Mouse (Mus musculus) embryonic facial prominence, embryonic 11.5 days (tissue): Measurements from ENCODE around the gene Mroh2a. TPM values are rescaled to one million over a fixed set of nuclear protein-coding genes. Genes with fewer than 3 reads are reported as not detected.

Experiments used
- ATAC-seq: fragments of 200-750 bp; cut with Nextera tagmentation; replicated peaks from 2 replicates; pipeline ENCODE4 v1.8.0; 2017; ENCODE audit warnings: low read depth; ENCODE audit not compliant: insufficient number of reproducible peaks, low FRiP score, low TSS enrichment
- DNase-seq: peaks from one replicate; pipeline ENCODE4 v3.0.0-alpha.2; 2015; ENCODE audit warnings: low spot score
- H3K27ac ChIP-seq: fragments of 300-500 bp; sonication (generic); replicated peaks from 2 replicates; pipeline ENCODE4 v1.5.1; 2014; ENCODE audit warnings: mild to moderate bottlenecking, low read depth, low read length, control low read depth
- H3K27me3 ChIP-seq: fragments of 300-500 bp; sonication (generic); 2 replicates; pipeline ENCODE4 v1.6.1; 2014; ENCODE audit warnings: mild to moderate bottlenecking, low read length, moderate library complexity, mixed read lengths; ENCODE audit not compliant: control insufficient read depth, insufficient read depth
- H3K36me3 ChIP-seq: fragments of 300-500 bp; sonication (generic); replicated peaks from 2 replicates; pipeline ENCODE4 v1.6.1; 2014; ENCODE audit warnings: low read depth, mild to moderate bottlenecking, low read length, moderate library complexity, mixed read lengths; ENCODE audit not compliant: control insufficient read depth, insufficient read depth
- H3K4me1 ChIP-seq: fragments of 300-500 bp; sonication (generic); 2 replicates; pipeline ENCODE4 v1.6.1; 2014; ENCODE audit warnings: low read length, mixed read lengths; ENCODE audit not compliant: control insufficient read depth, insufficient read depth
- H3K4me2 ChIP-seq: fragments of 300-500 bp; sonication (generic); 2 replicates; pipeline ENCODE4 v1.6.1; 2014; ENCODE audit warnings: low read depth, mild to moderate bottlenecking, control low read depth, low read length, moderate library complexity
- H3K4me3 ChIP-seq: fragments of 300-500 bp; sonication (generic); 2 replicates; pipeline ENCODE4 v1.5.1; 2014; ENCODE audit warnings: low read depth, low read length, control low read depth
- H3K9ac ChIP-seq: fragments of 300-500 bp; sonication (generic); replicated peaks from 2 replicates; pipeline ENCODE4 v1.6.1; 2014; ENCODE audit warnings: mild to moderate bottlenecking, control low read depth, low read length
- H3K9me3 ChIP-seq: fragments of 300-500 bp; sonication (generic); replicated peaks from 2 replicates; pipeline ENCODE4 v1.6.1; 2016; ENCODE audit warnings: mild to moderate bottlenecking, low read length, inconsistent platforms, mixed read lengths; ENCODE audit not compliant: control insufficient read depth
- WGBS: fragments of 180-500 bp; shearing (Covaris S2); extraction: QIAGEN DNeasy Blood & Tissue Kit; methylation state at CpG from one replicate; pipeline ENCODE4 v1.1.7; 2014; 5-methylcytosine and 5-hydroxymethylcytosine counted together
- polyA plus RNA-seq: library from polyadenylated mRNA; unstranded; fragments of >200 nt; fragmentation: Nextera tagmentation; extraction: Ambion mirVana; gene quantifications from 2 replicates; pipeline ENCODE4 v1.2.1, GENCODE M21; 2014

Mroh2a gene
- polyA plus RNA-seq, 1 experiment from 2014 or later, result 1.00 TPM

DNA sequence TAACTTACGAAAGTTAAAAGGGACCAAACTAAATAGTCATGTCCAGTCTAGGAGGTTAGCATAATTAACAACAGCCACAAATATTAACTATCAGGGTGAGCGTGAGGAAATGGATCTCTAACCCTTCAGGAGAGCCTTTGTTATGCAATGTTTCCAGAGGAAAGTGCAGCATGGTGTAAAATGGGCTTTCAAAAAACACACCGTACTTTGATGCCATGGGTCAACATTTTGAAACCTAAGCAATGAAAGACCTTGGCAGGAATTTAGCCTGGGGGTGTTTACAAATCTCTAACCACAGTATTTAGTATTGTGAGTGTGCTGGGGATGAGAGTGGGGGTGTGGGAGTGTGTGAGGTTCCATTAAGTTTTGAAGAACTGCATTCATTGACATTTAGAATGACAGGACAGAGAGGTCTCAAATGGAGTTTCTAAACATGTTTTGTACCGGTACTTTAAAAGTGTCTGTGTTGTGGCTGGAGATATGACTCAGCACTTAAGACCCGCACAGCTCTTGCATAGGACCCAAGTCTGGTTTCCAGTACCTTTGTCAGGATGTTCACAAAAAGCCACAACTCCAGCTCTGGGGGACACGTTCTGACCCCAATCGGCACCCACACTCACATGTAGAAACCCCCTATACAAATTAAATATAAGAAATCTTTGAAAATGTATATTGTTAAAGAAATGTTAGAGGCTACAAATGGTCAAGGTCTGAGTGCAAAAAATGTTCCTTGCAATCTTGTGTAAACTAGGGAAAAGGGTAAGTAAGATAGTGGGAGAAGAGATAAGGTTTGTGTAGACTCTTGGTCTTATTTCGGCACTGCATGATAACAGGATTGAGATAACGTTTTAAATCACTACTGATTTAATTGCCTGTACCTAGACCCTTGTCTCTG is 52.6 kb downstream of the Mroh2a start:
- Histone ChIP-seq H3K36me3 (peaks cover 2% of the 10 kb centered on the region; the same call in 1 of the 2 replicates), H3K9me3 (peaks cover 16% of the 10 kb centered on the region), H3K27me3 (no peaks in the 10 kb centered on the region), H3K4me3 (no peak overlapping the region), H3K4me1 (peaks cover 9% of the 10 kb centered on the region), H3K9ac (no peak overlapping the region), H3K27ac (no peak overlapping the region), H3K4me2 (no peak overlapping the region)
- WGBS, result 65% methylated on average over 9 of the region's 9 CpGs
- no peak for ATAC-seq
- no peak for DNase-seq

DNA sequence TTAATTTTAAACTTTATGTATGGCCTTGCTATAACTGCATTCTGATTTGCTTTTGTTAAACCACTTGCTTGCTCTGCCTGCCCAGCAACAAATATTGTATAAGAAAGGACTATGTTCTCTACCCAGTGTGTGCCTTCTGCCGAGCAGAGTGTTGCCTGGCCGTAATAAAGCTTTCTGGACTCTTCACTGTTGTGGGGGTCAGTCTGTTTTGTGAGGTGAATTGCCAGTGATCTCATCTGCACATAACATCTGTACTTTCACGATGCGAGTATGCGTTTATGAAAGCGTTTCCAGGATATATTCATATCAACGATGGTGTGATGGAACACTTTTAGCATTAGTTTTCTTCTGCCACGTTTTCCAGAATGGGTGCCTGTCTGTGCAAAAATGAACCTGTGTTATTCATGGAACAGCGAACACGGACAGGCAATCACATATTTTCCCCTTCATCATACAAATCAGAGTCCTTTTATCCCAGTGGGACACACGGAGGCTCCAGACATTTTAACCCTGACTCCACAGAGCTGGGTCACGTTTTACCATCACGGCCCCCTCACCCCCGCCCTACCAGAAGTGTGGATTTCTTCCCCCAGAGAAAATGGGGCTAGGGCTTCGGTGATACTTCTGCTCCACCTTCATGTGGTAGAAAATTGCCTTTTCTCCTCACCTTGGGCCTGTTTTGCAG is 53.4 kb downstream of the Mroh2a start:
- WGBS, result 74% methylated on average over 15 of the region's 15 CpGs
- Histone ChIP-seq H3K4me2 (no peak overlapping the region), H3K4me3 (no peak overlapping the region), H3K9ac (no peak overlapping the region), H3K9me3 (peaks cover 24% of the 10 kb centered on the region), H3K4me1 (peaks cover 9% of the 10 kb centered on the region), H3K36me3 (no peaks in the 10 kb centered on the region), H3K27me3 (no peaks in the 10 kb centered on the region), H3K27ac (no peak overlapping the region)
- DNase-seq (no peak), ATAC-seq (no peak)

DNA sequence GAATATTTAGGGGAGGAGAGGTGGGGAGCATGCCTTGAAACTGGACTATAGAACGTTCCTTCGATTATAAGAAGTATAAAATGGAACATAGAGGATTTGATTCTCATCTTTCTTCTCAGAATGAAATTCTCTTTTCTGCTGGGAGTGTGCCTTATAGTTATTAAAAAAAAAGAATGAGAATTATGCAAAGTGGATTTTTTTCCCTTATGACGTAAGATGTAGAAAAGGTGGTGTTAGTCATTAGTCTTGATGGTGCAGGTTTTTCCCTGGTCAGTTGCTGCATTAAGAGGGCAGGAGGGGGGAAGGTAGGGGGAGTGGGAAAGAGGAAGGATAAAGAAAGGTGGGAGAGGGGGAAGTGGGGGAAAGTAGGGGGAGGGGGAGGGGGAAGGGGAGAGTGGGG is 55.5 kb downstream of the Mroh2a start:
- 60% methylated on average over 3 of the region's 3 CpGs for WGBS
- ATAC-seq (no peak), DNase-seq (no peak)
- Histone ChIP-seq H3K4me3 (no peak overlapping the region), H3K27me3 (no peaks in the 10 kb centered on the region), H3K4me2 (no peak overlapping the region), H3K36me3 (no peaks in the 10 kb centered on the region), H3K27ac (no peak overlapping the region), H3K9ac (no peak overlapping the region), H3K9me3 (peaks cover 41% of the 10 kb centered on the region), H3K4me1 (no peaks in the 10 kb centered on the region)

DNA sequence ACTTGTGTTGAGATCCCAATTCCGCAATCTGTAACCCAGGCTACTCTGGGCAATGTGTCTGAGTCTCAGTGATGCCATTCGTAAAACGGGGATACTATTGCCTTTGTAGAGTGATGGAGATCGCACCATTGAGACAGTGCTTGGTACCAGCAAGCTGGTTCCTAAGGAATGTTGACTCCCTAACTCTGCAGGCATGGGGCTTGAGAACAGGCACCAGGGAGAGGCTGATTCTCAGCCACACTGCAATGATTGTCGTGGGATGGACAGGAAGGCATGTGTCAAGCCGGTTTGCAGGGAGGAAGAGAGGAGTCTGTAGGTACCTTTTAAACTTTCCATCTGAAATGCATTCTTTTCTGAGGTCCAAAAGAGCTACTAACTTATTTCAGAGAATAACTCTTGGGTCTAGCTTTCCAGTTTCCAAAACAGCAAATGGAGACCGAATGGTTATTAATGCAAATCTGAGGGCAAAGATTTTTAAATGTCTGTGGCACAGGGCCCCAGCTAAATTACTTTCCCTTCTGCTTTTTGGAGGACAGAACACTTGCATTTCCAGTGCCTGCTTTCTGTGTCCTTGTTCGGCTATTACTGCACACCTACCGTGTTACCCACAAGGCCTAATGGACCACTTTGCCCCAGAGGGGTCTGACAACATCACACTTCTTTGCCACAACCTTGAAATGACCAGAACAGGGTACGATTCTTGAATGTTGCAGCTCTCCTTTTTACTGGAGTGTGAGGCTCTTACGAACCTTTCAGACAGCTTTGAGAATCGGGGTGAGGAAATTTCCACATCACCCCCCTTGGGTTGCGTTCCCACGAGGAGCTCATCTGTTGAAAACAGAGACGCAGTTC is 56.8 kb downstream of the Mroh2a start:
- no peak overlapping the region for H3K27ac ChIP-seq
- WGBS, result 80% methylated on average over 15 of the region's 15 CpGs
- ATAC-seq, result no peak

DNA sequence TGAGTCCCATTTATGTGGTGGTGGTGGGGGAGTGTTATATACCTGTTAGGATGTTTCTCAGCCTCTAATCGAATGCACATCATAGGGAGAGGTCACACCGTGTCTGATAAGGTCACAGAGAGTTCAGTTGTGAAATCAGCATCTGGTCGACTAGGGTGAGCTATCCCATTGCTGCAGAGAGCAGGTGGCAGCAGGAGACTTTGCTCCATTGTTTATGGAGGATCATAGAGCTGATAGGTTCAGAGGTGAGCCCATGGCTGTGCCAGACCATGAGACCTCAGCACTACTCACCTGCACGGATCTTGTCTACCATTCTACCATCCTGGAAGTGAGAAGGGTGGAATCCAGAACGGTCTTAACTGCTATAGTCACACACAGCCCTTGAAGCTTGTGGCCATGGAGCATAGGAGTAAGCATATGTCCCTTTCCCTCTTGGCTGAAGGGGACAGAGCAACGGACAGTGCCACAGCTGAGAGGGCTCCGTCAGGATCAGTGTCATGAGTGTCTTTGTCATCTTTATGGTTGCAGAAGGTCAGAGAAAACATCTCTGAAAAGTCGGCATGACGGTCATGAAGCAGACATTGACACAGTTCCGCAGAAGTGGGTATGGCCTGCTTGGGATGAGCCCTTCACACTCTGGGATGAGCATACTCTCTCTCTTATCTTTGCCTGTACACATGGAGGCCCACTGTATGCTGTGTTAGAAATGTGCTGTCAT is 57.6 kb downstream of the Mroh2a start:
- no peak for DNase-seq
- ATAC-seq, result peak; percentile 32
- 60% methylated on average over 10 of the region's 10 CpGs for WGBS

More for the DNA sequence above, 56.8 kb downstream of the Mroh2a start:
- no peaks in the 10 kb centered on the region for H3K27me3 ChIP-seq
- no peak for DNase-seq
- no peak overlapping the region for H3K4me3 ChIP-seq
- H3K36me3 ChIP-seq, result no peaks in the 10 kb centered on the region
- peaks cover 49% of the 10 kb centered on the region for H3K9me3 ChIP-seq
- H3K4me2 ChIP-seq, result no peak overlapping the region
- no peak overlapping the region for H3K9ac ChIP-seq
- H3K4me1 ChIP-seq, result no peaks in the 10 kb centered on the region

DNA sequence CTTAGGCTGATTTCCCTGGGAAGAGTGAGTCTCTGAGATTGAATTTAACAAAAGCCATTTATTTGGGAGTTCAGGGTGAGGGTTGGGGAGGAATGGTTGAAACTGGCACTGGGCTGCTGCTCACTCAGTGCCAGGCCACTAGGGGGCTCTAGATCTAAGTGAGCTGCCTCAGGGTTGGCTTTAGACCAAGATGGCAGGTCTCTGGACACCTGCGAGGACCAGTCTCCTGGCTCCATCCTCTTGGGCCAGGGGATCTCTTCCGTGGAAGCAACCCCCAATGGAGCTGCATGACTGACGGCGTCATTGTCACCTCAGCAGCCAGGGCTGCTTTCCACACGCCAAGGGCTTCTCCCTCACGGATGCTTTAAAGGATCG is 58.1 kb downstream of the Mroh2a start:
- Histone ChIP-seq H3K9me3 (peaks cover 51% of the 10 kb centered on the region), H3K27me3 (no peaks in the 10 kb centered on the region), H3K9ac (no peak overlapping the region), H3K4me3 (no peak overlapping the region), H3K4me1 (no peaks in the 10 kb centered on the region), H3K4me2 (no peak overlapping the region), H3K36me3 (no peaks in the 10 kb centered on the region), H3K27ac (no peak overlapping the region)
- 64% methylated on average over 7 of the region's 7 CpGs for WGBS
- DNase-seq, result no peak
- peak; percentile 0; the same call in 1 of the 2 replicates for ATAC-seq

More for the DNA sequence above, 57.6 kb downstream of the Mroh2a start:
- Histone ChIP-seq H3K4me3 (no peak overlapping the region), H3K9ac (no peak overlapping the region), H3K27ac (no peak overlapping the region), H3K9me3 (peaks cover 49% of the 10 kb centered on the region), H3K27me3 (no peaks in the 10 kb centered on the region), H3K36me3 (no peaks in the 10 kb centered on the region), H3K4me1 (no peaks in the 10 kb centered on the region), H3K4me2 (no peak overlapping the region)

DNA sequence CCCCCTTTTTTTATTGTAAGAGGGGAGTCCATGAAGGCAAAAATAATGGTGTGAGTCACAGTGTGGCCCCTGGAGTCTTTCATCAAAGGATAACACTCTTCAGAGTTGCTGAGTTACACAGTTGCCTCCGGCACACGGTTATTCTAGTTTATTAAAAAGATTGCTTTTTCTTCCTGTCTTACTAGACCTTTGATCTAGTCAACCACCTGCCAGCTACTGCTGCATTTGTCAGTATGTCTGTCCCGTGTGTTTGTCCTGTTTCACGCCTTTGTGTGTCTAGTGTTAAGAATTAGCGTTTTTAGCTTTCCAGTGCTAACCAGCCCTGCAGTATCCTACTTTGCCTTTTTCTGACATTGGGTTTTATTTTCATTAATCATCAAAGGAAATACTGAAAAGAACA is 58.9 kb downstream of the Mroh2a start:
- no peak for ATAC-seq
- no peak overlapping the region for H3K27ac ChIP-seq
- H3K4me3 ChIP-seq, result no peak overlapping the region
- no peak overlapping the region for H3K9ac ChIP-seq
- H3K4me2 ChIP-seq, result no peak overlapping the region
- peaks cover 54% of the 10 kb centered on the region for H3K9me3 ChIP-seq
- DNase-seq, result no peak
- 70% methylated on average over 5 of the region's 5 CpGs for WGBS
- no peaks in the 10 kb centered on the region for H3K27me3 ChIP-seq
- no peaks in the 10 kb centered on the region for H3K4me1 ChIP-seq
- H3K36me3 ChIP-seq, result no peaks in the 10 kb centered on the region
